Mouse (Mus musculus): ENCODE measurements around the gene Ttc27. TPM values are rescaled to one million over a fixed set of nuclear protein-coding genes. Genes with fewer than 3 reads are reported as not detected.

The Ttc27 gene
- polyA plus RNA-seq, 1 experiment from 2014 or later: 5.9 TPM

- H3K27ac ChIP-seq: no peak overlapping the region
- no peaks in the 10 kb centered on the region for H3K79me2 ChIP-seq (ENCODE audit: inconsistent target)
- H3K36me3 ChIP-seq (ENCODE audit: inconsistent target): no peaks in the 10 kb centered on the region
- WGBS (ENCODE audit: missing documents): 96% methylated on average over 2 of the region's 2 CpGs
- no peak overlapping the region for H3K4me3 ChIP-seq (ENCODE audit: inconsistent target)
Measured at GRCm38 (mm10) chr17:74830851-74831250, 113.3 kb downstream of the Ttc27 start.

GRCm38 (mm10) chr17:74841721-74842120, 124.2 kb downstream of the Ttc27 start:
- no peak overlapping the region for H3K27ac ChIP-seq
- WGBS (ENCODE audit: missing documents): 92% methylated on average over 3 of the region's 3 CpGs
- no peak overlapping the region for H3K4me3 ChIP-seq (ENCODE audit: inconsistent target)
- H3K36me3 ChIP-seq (ENCODE audit: inconsistent target): no peaks in the 10 kb centered on the region
- no peaks in the 10 kb centered on the region for H3K79me2 ChIP-seq (ENCODE audit: inconsistent target)

GRCm38 (mm10) chr17:74842603-74843002, 125.1 kb downstream of the Ttc27 start:
- H3K36me3 ChIP-seq (ENCODE audit: inconsistent target): no peaks in the 10 kb centered on the region
- no peak overlapping the region for H3K27ac ChIP-seq
- no peak overlapping the region for H3K4me3 ChIP-seq (ENCODE audit: inconsistent target)
- no peaks in the 10 kb centered on the region for H3K79me2 ChIP-seq (ENCODE audit: inconsistent target)
- 97% methylated on average over 3 of the region's 3 CpGs for WGBS (ENCODE audit: missing documents)

GRCm38 (mm10) chr17:74843486-74843885, 126.0 kb downstream of the Ttc27 start:
- Histone ChIP-seq H3K36me3 (ENCODE audit: inconsistent target) (no peaks in the 10 kb centered on the region), H3K79me2 (ENCODE audit: inconsistent target) (no peaks in the 10 kb centered on the region), H3K4me3 (ENCODE audit: inconsistent target) (no peak overlapping the region), H3K27ac (no peak overlapping the region)
- WGBS (ENCODE audit: missing documents): 94% methylated on average over 6 of the region's 6 CpGs

- Histone ChIP-seq H3K27ac (no peak overlapping the region), H3K4me3 (ENCODE audit: inconsistent target) (no peak overlapping the region), H3K36me3 (ENCODE audit: inconsistent target) (no peaks in the 10 kb centered on the region), H3K79me2 (ENCODE audit: inconsistent target) (no peaks in the 10 kb centered on the region)
- WGBS (ENCODE audit: missing documents): 91% methylated on average over 10 of the region's 10 CpGs
Measured at GRCm38 (mm10) chr17:74846031-74846891, 128.7 kb downstream of the Ttc27 start.

GRCm38 (mm10) chr17:74850216-74850615, 132.7 kb downstream of the Ttc27 start:
- Histone ChIP-seq H3K36me3 (ENCODE audit: inconsistent target) (no peaks in the 10 kb centered on the region), H3K79me2 (ENCODE audit: inconsistent target) (no peaks in the 10 kb centered on the region), H3K4me3 (ENCODE audit: inconsistent target) (no peak overlapping the region), H3K27ac (no peak overlapping the region)
- WGBS (ENCODE audit: missing documents): 100% methylated on average over 3 of the region's 3 CpGs

GRCm38 (mm10) chr17:74859298-74859697, 141.8 kb downstream of the Ttc27 start:
- Histone ChIP-seq H3K79me2 (ENCODE audit: inconsistent target) (no peaks in the 10 kb centered on the region), H3K4me3 (ENCODE audit: inconsistent target) (no peak overlapping the region), H3K36me3 (ENCODE audit: inconsistent target) (no peaks in the 10 kb centered on the region), H3K27ac (no peak overlapping the region)
- 87% methylated on average over 2 of the region's 2 CpGs for WGBS (ENCODE audit: missing documents)

GRCm38 (mm10) chr17:74860180-74860993, 142.9 kb downstream of the Ttc27 start:
- no peak overlapping the region for H3K27ac ChIP-seq
- H3K4me3 ChIP-seq (ENCODE audit: inconsistent target): no peak overlapping the region
- H3K79me2 ChIP-seq (ENCODE audit: inconsistent target): no peaks in the 10 kb centered on the region
- H3K36me3 ChIP-seq (ENCODE audit: inconsistent target): no peaks in the 10 kb centered on the region
- WGBS (ENCODE audit: missing documents): 97% methylated on average over 17 of the region's 17 CpGs

GRCm38 (mm10) chr17:74863845-74864244, 146.3 kb downstream of the Ttc27 start:
- no peaks in the 10 kb centered on the region for H3K79me2 ChIP-seq (ENCODE audit: inconsistent target)
- no peak overlapping the region for H3K27ac ChIP-seq
- 98% methylated on average over 5 of the region's 5 CpGs for WGBS (ENCODE audit: missing documents)
- H3K36me3 ChIP-seq (ENCODE audit: inconsistent target): no peaks in the 10 kb centered on the region
- H3K4me3 ChIP-seq (ENCODE audit: inconsistent target): no peak overlapping the region

GRCm38 (mm10) chr17:74864790-74865548, 147.4 kb downstream of the Ttc27 start:
- WGBS (ENCODE audit: missing documents): 93% methylated on average over 10 of the region's 10 CpGs
- H3K4me3 ChIP-seq (ENCODE audit: inconsistent target): no peak overlapping the region
- no peaks in the 10 kb centered on the region for H3K79me2 ChIP-seq (ENCODE audit: inconsistent target)
- no peaks in the 10 kb centered on the region for H3K36me3 ChIP-seq (ENCODE audit: inconsistent target)
- H3K27ac ChIP-seq: no peak overlapping the region

GRCm38 (mm10) chr17:74865694-74866564, 148.4 kb downstream of the Ttc27 start:
- Histone ChIP-seq H3K79me2 (ENCODE audit: inconsistent target) (no peaks in the 10 kb centered on the region), H3K4me3 (ENCODE audit: inconsistent target) (no peak overlapping the region), H3K27ac (no peak overlapping the region), H3K36me3 (ENCODE audit: inconsistent target) (no peaks in the 10 kb centered on the region)
- WGBS (ENCODE audit: missing documents): 88% methylated on average over 16 of the region's 16 CpGs

- no peaks in the 10 kb centered on the region for H3K36me3 ChIP-seq (ENCODE audit: inconsistent target)
- WGBS (ENCODE audit: missing documents): 85% methylated on average over 11 of the region's 11 CpGs
- no peak overlapping the region for H3K27ac ChIP-seq
- H3K79me2 ChIP-seq (ENCODE audit: inconsistent target): no peaks in the 10 kb centered on the region
- no peak overlapping the region for H3K4me3 ChIP-seq (ENCODE audit: inconsistent target)
Measured at GRCm38 (mm10) chr17:74866565-74867507, 149.3 kb downstream of the Ttc27 start.

Data from macrophage (primary cell).